8 mouse cellular contexts compared by ENCODE assay signal in genomic region chr16:55934453-55935037, GRCm38 (mm10). TPM values are rescaled to one million over a fixed set of nuclear protein-coding genes. Genes with fewer than 3 reads are reported as not detected.
DNase-seq lines count a peak whose midpoint lies in the region; ATAC-seq lines count a peak whose summit lies in the region.

TSS of gene Cep97 (minus strand) at chr16:55934855.

- H3K9me3 ChIP-seq in intestine, embryonic 14.5 days (ENCODE audit: control insufficient read depth, low read length) = no peaks in the 10 kb centered on the region

- peak; percentile 97 for ATAC-seq in intestine, embryonic 14.5 days (replicated peaks; ENCODE audit: low FRiP score, low TSS enrichment, low read depth)

- peak within 1 kb of the TSS; percentile 82 for H3K4me2 ChIP-seq in intestine, embryonic 14.5 days (ENCODE audit: low read length)

- H3K27ac ChIP-seq in intestine, embryonic 14.5 days (ENCODE audit: low read depth) = peak within 1 kb of the TSS; percentile 23; the same call in 1 of the 2 replicates

- intact Hi-C loops in gastrocnemius, postnatal 14 days (cut with DNase I; ENCODE audit: low total_unique reads) = no loop called here
- intact Hi-C loops in left cerebral cortex, postnatal 14 days (cut with DNase I) = no loop called here

- H3K27me3 ChIP-seq in intestine, embryonic 14.5 days (replicated peaks; ENCODE audit: control insufficient read depth, insufficient read depth, low read length) = no peaks in the 10 kb centered on the region

- peak within 1 kb of the TSS; percentile 65 for H3K9ac ChIP-seq in intestine, embryonic 14.5 days (ENCODE audit: low read length)

- peak; percentile 93 to 98 for DNase-seq in adrenal gland, adult (ENCODE audit: inconsistent age in 2 of 2, low spot score in 1 of 2)
- DNase-seq in embryo, embryonic 10.5 days (ENCODE audit: low spot score) = peak; percentile 96
- DNase-seq in gastrocnemius, postnatal 14 days = peak; percentile 88
- peak; percentile 96 for DNase-seq in intestine, embryonic 14.5 days (ENCODE audit: low spot score)
- DNase-seq in left cerebral cortex, postnatal 14 days (ENCODE audit: low spot score in 2 of 2) = peak; percentile 91 to 95
- peak; percentile 92 for DNase-seq in mesoderm, embryonic 11.5 days (ENCODE audit: low read depth, low spot score)
- DNase-seq in right cerebral cortex, postnatal 36 days (ENCODE audit: low spot score in 2 of 2) = peak; percentile 92 to 96
- peak; percentile 95 for DNase-seq in yolk sac, embryonic 10.5 days (ENCODE audit: low spot score)

- 0 out of 2 replicates have a peak, but pooled peaks cover under 1% of the 10 kb centered on the region for H3K36me3 ChIP-seq in intestine, embryonic 14.5 days (ENCODE audit: control insufficient read depth, insufficient read depth, low read length)

- 0 out of 2 replicates have a peak, but pooled peaks cover 3% of the 10 kb centered on the region for H3K4me1 ChIP-seq in intestine, embryonic 14.5 days (replicated peaks; ENCODE audit: control insufficient read depth, insufficient read depth, low read length)

- peak within 1 kb of the TSS; percentile 83 for H3K4me3 ChIP-seq in intestine, embryonic 14.5 days (ENCODE audit: low read depth, low read length)

- 0% methylated on average over 24 of the region's 24 CpGs for WGBS in intestine, embryonic 14.5 days

RNA-seq across cellular contexts. Expression of gene Cep97, which starts in this region (rescaled TPM):
- 1 to 10 TPM; 4.0 to 4.3 TPM for total RNA-seq in gastrocnemius, postnatal 14 days (2021)
- 8.3 and 10.6 TPM in 2 replicates for polyA plus RNA-seq in intestine, embryonic 14.5 days (2014; fragmentation: Nextera tagmentation; extraction: Ambion mirVana)
- 1 to 10 TPM; 9.1 to 10.0 TPM for total RNA-seq in left cerebral cortex, postnatal 14 days (2021)

Comparison
In these comparisons a context has a peak if more than half of its experiments do, and no peak if none do; other contexts are left out.
1. Peak in every context shown above with its lines: DNase-seq, ATAC-seq, H3K4me3 ChIP-seq and H3K27ac ChIP-seq.